Mouse (Mus musculus) embryonic facial prominence, embryonic 13.5 days (tissue): ENCODE measurements around the gene Gm5800. TPM values are rescaled to one million over a fixed set of nuclear protein-coding genes. Genes with fewer than 3 reads are reported as not detected.
"Not testable (repeated sequence)": the region's sequence is repeated elsewhere in the genome, so short reads cannot be mapped to it uniquely, and the experiment has no call there.

Source experiments
- ATAC-seq: fragments of 200-750 bp; cut with Nextera tagmentation; 2 replicates; pipeline ENCODE4 v1.8.0; 2017; ENCODE audit warnings: low read depth; ENCODE audit not compliant: insufficient number of reproducible peaks, insufficient read depth, low FRiP score, low TSS enrichment
- H3K27ac ChIP-seq: fragments of 300-500 bp; sonication (generic); 2 replicates; pipeline ENCODE4 v1.5.1; 2015; ENCODE audit warnings: moderate library complexity, mild to moderate bottlenecking, inconsistent platforms
- H3K27me3 ChIP-seq: fragments of 300-500 bp; sonication (generic); 2 replicates; pipeline ENCODE4 v1.6.1; 2015; ENCODE audit warnings: mild to moderate bottlenecking, inconsistent platforms
- H3K36me3 ChIP-seq: fragments of 300-500 bp; sonication (generic); 2 replicates; pipeline ENCODE4 v1.6.1; 2015; ENCODE audit warnings: mild to moderate bottlenecking, inconsistent platforms
- H3K4me1 ChIP-seq: fragments of 300-500 bp; sonication (generic); 2 replicates; pipeline ENCODE4 v1.6.1; 2015; ENCODE audit warnings: inconsistent platforms
- H3K4me2 ChIP-seq: fragments of 300-500 bp; sonication (generic); 2 replicates; pipeline ENCODE4 v1.6.1; 2015; ENCODE audit warnings: moderate library complexity, mild to moderate bottlenecking, inconsistent platforms
- H3K4me3 ChIP-seq: fragments of 300-500 bp; sonication (generic); 2 replicates; pipeline ENCODE4 v1.5.1; 2015; ENCODE audit warnings: mild to moderate bottlenecking, inconsistent platforms
- H3K9ac ChIP-seq: fragments of 300-500 bp; sonication (generic); 2 replicates; pipeline ENCODE4 v1.6.1; 2015; ENCODE audit warnings: mild to moderate bottlenecking, inconsistent platforms
- H3K9me3 ChIP-seq: fragments of 300-500 bp; sonication (generic); 2 replicates; pipeline ENCODE4 v1.6.1; 2016; ENCODE audit warnings: inconsistent platforms
- WGBS: fragments of 180-500 bp; shearing (Covaris S2); methylation state at CpG from one replicate; pipeline ENCODE4 v1.1.7; 2015; ENCODE audit warnings: mixed read lengths; 5-methylcytosine and 5-hydroxymethylcytosine counted together
- polyA plus RNA-seq: library from polyadenylated mRNA; unstranded; fragments of >200 nt; fragmentation: Nextera tagmentation; extraction: Ambion mirVana; gene quantifications from 2 replicates; pipeline ENCODE4 v1.2.1, GENCODE M21; 2015

The Gm5800 gene
- polyA plus RNA-seq, result not detected in 2 replicates

- Histone ChIP-seq H3K27me3 (no peaks in the 10 kb centered on the region), H3K4me3 (no peak within 1 kb of the TSS), H3K27ac (no peak within 1 kb of the TSS), H3K9me3 (no peaks in the 10 kb centered on the region), H3K9ac (no peak within 1 kb of the TSS), H3K36me3 (no peaks in the 10 kb centered on the region), H3K4me1 (no peaks in the 10 kb centered on the region), H3K4me2 (no peak within 1 kb of the TSS)
- 49% methylated on average over 1 of the region's 1 CpGs for WGBS
- ATAC-seq, result no peak
Measured at GRCm38 (mm10) chr14:51717083-51717482, at the start of gene Gm5800. TSS of gene Gm5800 (minus strand) at chr14:51717183.

DNA sequence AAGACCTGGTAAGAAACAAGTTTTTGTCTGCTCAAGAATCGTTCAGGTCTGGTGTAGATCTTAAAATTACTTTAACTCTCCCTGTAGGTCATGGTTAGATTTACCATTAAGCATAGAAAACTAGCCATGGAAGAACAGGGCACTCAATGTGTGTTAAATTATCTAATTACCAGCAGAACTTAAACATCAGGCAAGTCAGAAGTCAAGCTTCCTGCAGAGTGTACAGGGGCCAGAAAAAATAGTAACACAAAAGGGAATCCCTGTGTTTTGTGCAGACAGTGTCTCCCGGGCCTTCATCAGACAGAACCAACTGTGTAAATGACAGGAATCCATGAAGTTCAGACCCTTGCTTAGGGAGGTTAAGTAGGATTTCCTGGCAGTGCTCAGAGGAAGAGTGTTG, 39.0 kb upstream of the Gm5800 start:
- H3K9me3 ChIP-seq, result no peaks in the 10 kb centered on the region
- no peaks in the 10 kb centered on the region for H3K36me3 ChIP-seq
- no peak overlapping the region for H3K4me2 ChIP-seq
- WGBS, result 20% methylated on average over 2 of the region's 2 CpGs
- H3K27ac ChIP-seq, result no peak overlapping the region
- no peak overlapping the region for H3K9ac ChIP-seq
- no peaks in the 10 kb centered on the region for H3K27me3 ChIP-seq
- H3K4me3 ChIP-seq, result no peak overlapping the region
- ATAC-seq, result no peak
- 0 out of 2 replicates have a peak, but pooled peaks cover 3% of the 10 kb centered on the region for H3K4me1 ChIP-seq

DNA sequence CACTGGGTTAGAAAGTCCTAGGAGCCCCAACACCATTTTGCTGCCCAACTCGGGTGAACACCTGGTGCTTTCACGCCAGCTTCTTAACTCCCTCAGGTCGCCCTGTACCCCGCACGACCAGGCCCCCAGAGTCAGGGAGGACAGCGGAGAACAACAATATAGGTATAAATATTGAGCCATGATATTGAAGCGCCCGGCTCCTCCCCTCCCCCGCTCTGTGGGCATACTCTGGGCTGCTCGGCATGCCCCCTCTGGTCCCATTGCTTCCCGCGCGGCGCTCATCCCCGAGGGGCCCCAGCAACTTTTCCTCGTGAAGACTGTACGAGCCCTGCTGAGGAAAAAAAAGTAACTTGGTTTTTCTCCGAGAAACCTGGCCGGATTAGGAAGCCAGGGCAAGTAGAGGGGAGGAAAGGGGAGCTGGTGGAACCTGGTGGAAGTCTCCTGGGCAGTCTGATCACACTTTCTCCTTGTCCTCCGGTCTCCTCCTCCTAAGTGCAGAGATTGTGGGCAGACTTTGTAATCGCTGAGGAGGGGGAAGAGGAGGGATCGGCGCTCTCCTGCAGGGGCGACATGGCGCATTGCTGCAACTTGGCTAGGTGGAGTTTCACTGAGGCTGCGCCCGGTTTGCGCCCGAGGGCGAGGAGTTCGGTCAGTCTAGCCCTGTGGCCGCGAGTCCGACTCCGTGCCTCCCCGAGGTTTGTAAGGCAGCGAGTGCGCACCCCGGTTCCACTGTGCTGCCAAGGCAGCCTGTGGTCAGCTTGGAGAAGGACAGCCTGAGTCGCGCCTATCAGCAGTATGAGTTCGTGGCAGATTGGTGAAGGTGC, 23.6 kb upstream of the Gm5800 start:
- H3K4me2 ChIP-seq, result peak overlapping the region; percentile 88
- no peaks in the 10 kb centered on the region for H3K9me3 ChIP-seq
- peak overlapping the region; percentile 67 for H3K9ac ChIP-seq
- peak overlapping the region; percentile 50 for H3K4me3 ChIP-seq
- H3K36me3 ChIP-seq, result no peaks in the 10 kb centered on the region
- H3K27me3 ChIP-seq, result peaks cover 55% of the 10 kb centered on the region
- H3K4me1 ChIP-seq, result peaks cover 27% of the 10 kb centered on the region
- H3K27ac ChIP-seq, result no peak overlapping the region
- ATAC-seq, result 0 out of 2 replicates have a peak, but pooled peaks have one; percentile 56
- under 1% methylated on average over 42 of the region's 42 CpGs for WGBS

- H3K4me1 ChIP-seq, result peaks cover 27% of the 10 kb centered on the region
- H3K9ac ChIP-seq, result no peak overlapping the region
- H3K27me3 ChIP-seq, result peaks cover 55% of the 10 kb centered on the region
- H3K27ac ChIP-seq, result no peak overlapping the region
- H3K4me3 ChIP-seq, result peak overlapping the region; percentile 50
- H3K36me3 ChIP-seq, result no peaks in the 10 kb centered on the region
- under 1% methylated on average over 23 of the region's 24 CpGs for WGBS
- peak overlapping the region; percentile 88 for H3K4me2 ChIP-seq
- no peaks in the 10 kb centered on the region for H3K9me3 ChIP-seq
- no peak for ATAC-seq
Measured at GRCm38 (mm10) chr14:51739150-51739993, 22.4 kb upstream of the Gm5800 start.

GRCm38 (mm10) chr14:51738411-51739149, 21.6 kb upstream of the Gm5800 start:
- Histone ChIP-seq H3K4me1 (peaks cover 27% of the 10 kb centered on the region), H3K9me3 (no peaks in the 10 kb centered on the region), H3K36me3 (no peaks in the 10 kb centered on the region), H3K27me3 (peaks cover 55% of the 10 kb centered on the region), H3K4me2 (peak overlapping the region; percentile 88), H3K27ac (no peak overlapping the region), H3K9ac (0 out of 2 replicates have a peak overlapping the region, but pooled peaks have one; percentile 7), H3K4me3 (peak overlapping the region; percentile 50)
- WGBS, result 3% methylated on average over 29 of the region's 29 CpGs
- no peak for ATAC-seq

DNA sequence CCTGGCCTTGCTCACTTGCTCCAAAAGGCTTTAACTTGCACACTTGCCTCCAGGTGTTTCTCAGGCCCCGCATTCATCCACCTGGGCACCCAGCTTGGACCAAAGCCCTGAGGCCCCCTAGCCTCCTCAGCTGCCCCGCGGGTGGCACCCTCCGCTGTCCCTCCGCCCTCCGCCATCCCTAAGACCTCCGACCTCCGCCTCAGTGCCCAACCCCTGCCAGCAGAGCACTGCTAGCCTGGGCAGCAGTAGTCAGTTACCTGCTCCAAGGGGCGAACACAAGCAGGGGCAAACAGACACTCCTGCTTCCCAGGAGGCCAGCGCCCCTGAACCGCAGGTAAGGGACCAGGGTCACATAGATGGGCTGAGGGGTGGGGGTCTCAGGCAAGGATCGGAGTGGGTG, 21.0 kb upstream of the Gm5800 start:
- ATAC-seq, result 0 out of 2 replicates have a peak, but pooled peaks have one; percentile 52
- no peaks in the 10 kb centered on the region for H3K36me3 ChIP-seq
- H3K27me3 ChIP-seq, result peaks cover 55% of the 10 kb centered on the region
- H3K4me2 ChIP-seq, result 0 out of 2 replicates have a peak overlapping the region, but pooled peaks have one; percentile 88
- 12% methylated on average over 12 of the region's 12 CpGs for WGBS
- peaks cover 27% of the 10 kb centered on the region for H3K4me1 ChIP-seq
- no peak overlapping the region for H3K27ac ChIP-seq
- H3K9ac ChIP-seq, result no peak overlapping the region
- no peaks in the 10 kb centered on the region for H3K9me3 ChIP-seq
- H3K4me3 ChIP-seq, result no peak overlapping the region

DNA sequence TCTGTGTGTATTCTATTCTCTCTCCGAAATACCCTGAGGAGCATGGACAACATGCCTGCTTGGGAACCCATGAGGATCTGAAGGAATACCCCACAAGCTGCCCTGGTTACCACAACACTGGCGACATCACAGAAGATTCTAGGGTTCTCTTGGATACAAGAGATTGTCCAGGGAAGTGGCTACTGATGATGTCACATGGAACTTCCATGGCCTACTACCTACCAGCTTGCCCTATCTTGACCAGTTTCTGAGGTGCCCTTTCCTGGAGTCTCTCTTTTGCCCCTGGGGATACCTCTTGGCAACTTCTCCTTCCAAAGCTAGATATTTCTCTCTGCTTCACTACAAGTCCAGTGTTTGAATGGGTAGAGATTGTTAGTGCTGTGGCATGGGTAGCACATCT, 21.6 kb downstream of the Gm5800 start, which contains the start of gene Gm17079:
Gene Gm17079 (minus strand): TSS at position 101 of the 400 bp plus-strand sequence.
- H3K4me2 ChIP-seq, H3K27me3 ChIP-seq, H3K9me3 ChIP-seq, ATAC-seq, H3K4me1 ChIP-seq, H3K4me3 ChIP-seq, H3K9ac ChIP-seq, H3K36me3 ChIP-seq, H3K27ac ChIP-seq: not testable (repeated sequence)
- 95% methylated on average over 2 of the region's 2 CpGs for WGBS

GRCm38 (mm10) chr14:51677269-51677668, 39.7 kb downstream of the Gm5800 start:
- WGBS, result 84% methylated on average over 5 of the region's 5 CpGs

More at GRCm38 (mm10) chr14:51677269-51677668, 39.7 kb downstream of the Gm5800 start:
- no peak for ATAC-seq
- no peaks in the 10 kb centered on the region for H3K4me1 ChIP-seq
- H3K4me2 ChIP-seq, result no peak overlapping the region
- H3K9ac ChIP-seq, result no peak overlapping the region
- H3K9me3 ChIP-seq, result no peaks in the 10 kb centered on the region
- no peak overlapping the region for H3K27ac ChIP-seq
- H3K27me3 ChIP-seq, result no peaks in the 10 kb centered on the region
- H3K4me3 ChIP-seq, result no peak overlapping the region
- H3K36me3 ChIP-seq, result no peaks in the 10 kb centered on the region

Other genes starting within 250 kb of the Gm5800 start
- gene Gm5622, start 164.4 kb downstream of the Gm5800 start, polyA plus RNA-seq, result not detected in 2 replicates
- gene Gm17175, start 143.1 kb downstream of the Gm5800 start, polyA plus RNA-seq, result not detected in 2 replicates
- not detected in 2 replicates for gene Gm17174, start 125.0 kb downstream of the Gm5800 start, polyA plus RNA-seq
- gene Gm17078, start 105.9 kb downstream of the Gm5800 start, polyA plus RNA-seq, result not detected in 2 replicates
- not detected in 2 replicates for gene Gm4181, start 81.5 kb downstream of the Gm5800 start, polyA plus RNA-seq
- gene Gm17079, start 21.7 kb downstream of the Gm5800 start, polyA plus RNA-seq, result not detected in 2 replicates
- gene Ang4, start 56.4 kb upstream of the Gm5800 start, polyA plus RNA-seq, result not detected in 2 replicates
- gene AY358078, start 82.9 kb upstream of the Gm5800 start, polyA plus RNA-seq, result not detected in 2 replicates
- not detected in 2 replicates for gene Ear6, start 136.5 kb upstream of the Gm5800 start, polyA plus RNA-seq
- 51.3 and 54.2 TPM in 2 replicates for gene Mettl17, start 167.7 kb upstream of the Gm5800 start, polyA plus RNA-seq
- 3.5 and 3.7 TPM in 2 replicates for gene Slc39a2, start 175.7 kb upstream of the Gm5800 start, polyA plus RNA-seq
- 55.2 and 72.4 TPM in 2 replicates for gene Ndrg2, start 197.0 kb upstream of the Gm5800 start, polyA plus RNA-seq
- gene Tppp2, start 201.2 kb upstream of the Gm5800 start, polyA plus RNA-seq, result not detected in 2 replicates
- gene Rnase13, start 205.6 kb upstream of the Gm5800 start, polyA plus RNA-seq, result not detected in 2 replicates